Mouse (Mus musculus) embryo, embryonic 11 days (tissue): ENCODE results near the gene Rcan1.

ENCODE experiments used
- DNase-seq: peaks from one replicate; pipeline ENCODE4 v3.0.0-alpha.2; 2015

Rcan1 gene

GRCm38 (mm10) chr16:92467041-92467440, 3.6 kb downstream of the Rcan1 start:
- DNase-seq = no peak

GRCm38 (mm10) chr16:92465642-92466526, 4.8 kb downstream of the Rcan1 start:
- peak; percentile 99 for DNase-seq

GRCm38 (mm10) chr16:92465226-92465625, 5.4 kb downstream of the Rcan1 start:
- no peak for DNase-seq

GRCm38 (mm10) chr16:92464390-92464972, 6.2 kb downstream of the Rcan1 start:
- no peak for DNase-seq

GRCm38 (mm10) chr16:92461412-92461811, 9.3 kb downstream of the Rcan1 start:
- DNase-seq = no peak

- peak; percentile 85 for DNase-seq
Measured at GRCm38 (mm10) chr16:92457594-92457993, 13.1 kb downstream of the Rcan1 start.

- no peak for DNase-seq
Measured at GRCm38 (mm10) chr16:92455969-92456368, 14.7 kb downstream of the Rcan1 start.

- no peak for DNase-seq
Measured at GRCm38 (mm10) chr16:92455488-92455887, 15.2 kb downstream of the Rcan1 start.

GRCm38 (mm10) chr16:92454495-92454894, 16.2 kb downstream of the Rcan1 start:
- DNase-seq = no peak

- DNase-seq = no peak
Measured at GRCm38 (mm10) chr16:92454002-92454401, 16.7 kb downstream of the Rcan1 start.

GRCm38 (mm10) chr16:92452609-92453008, 18.1 kb downstream of the Rcan1 start:
- no peak for DNase-seq

- no peak for DNase-seq
Measured at GRCm38 (mm10) chr16:92451516-92452072, 19.1 kb downstream of the Rcan1 start.

GRCm38 (mm10) chr16:92450331-92450730, 20.3 kb downstream of the Rcan1 start:
- DNase-seq = no peak

GRCm38 (mm10) chr16:92449080-92449479, 21.6 kb downstream of the Rcan1 start:
- DNase-seq = no peak

GRCm38 (mm10) chr16:92445377-92445776, 25.3 kb downstream of the Rcan1 start:
- peak; percentile 63 for DNase-seq

GRCm38 (mm10) chr16:92443644-92444113, 27.0 kb downstream of the Rcan1 start:
- DNase-seq = peak; percentile 25

GRCm38 (mm10) chr16:92442946-92443345, 27.7 kb downstream of the Rcan1 start:
- no peak for DNase-seq

- no peak for DNase-seq
Measured at GRCm38 (mm10) chr16:92442150-92442549, 28.5 kb downstream of the Rcan1 start.

- DNase-seq = no peak
Measured at GRCm38 (mm10) chr16:92441203-92441602, 29.5 kb downstream of the Rcan1 start.

- no peak for DNase-seq
Measured at GRCm38 (mm10) chr16:92440229-92440628, 30.4 kb downstream of the Rcan1 start.

- no peak for DNase-seq
Measured at GRCm38 (mm10) chr16:92439775-92440174, 30.9 kb downstream of the Rcan1 start.

- DNase-seq = no peak
Measured at GRCm38 (mm10) chr16:92435431-92435985, 35.2 kb downstream of the Rcan1 start.

GRCm38 (mm10) chr16:92433176-92433575, 37.5 kb downstream of the Rcan1 start:
- no peak for DNase-seq

- DNase-seq = no peak
Measured at GRCm38 (mm10) chr16:92430731-92431130, 39.9 kb downstream of the Rcan1 start.
